Comparison of ENCODE assay signal across 8 mouse cellular contexts in genomic region chr5:140609511-140610272, GRCm38 (mm10). TPM values are rescaled to one million over a fixed set of nuclear protein-coding genes. Genes with fewer than 3 reads are reported as not detected.
DNase-seq lines count a peak whose midpoint lies in the region; ATAC-seq lines count a peak whose summit lies in the region.

No protein-coding gene starts in this region.

- 0 out of 2 replicates have a peak, but pooled peaks cover 6% of the 10 kb centered on the region for H3K36me3 ChIP-seq in heart, embryonic 15.5 days

- H3K27ac ChIP-seq in brown adipose tissue, adult 24 weeks (replicated peaks; ENCODE audit: low read depth, low read length), result peak overlapping the region; percentile 78
- peak overlapping the region; percentile 86 for H3K27ac ChIP-seq in heart, embryonic 15.5 days

- 0 out of 2 replicates have a peak overlapping the region, but pooled peaks have one; percentile 10 for H3K9ac ChIP-seq in heart, embryonic 15.5 days

- peak; percentile 63 for DNase-seq in right cerebral cortex, adult 18-20 months
- no peak for DNase-seq in right cerebral cortex, postnatal 36 days (ENCODE audit: low spot score in 2 of 2)
- peak; percentile 69 to 72 for DNase-seq in layer of hippocampus, postnatal 10 days (ENCODE audit: low spot score in 2 of 2)
- DNase-seq in thymus, postnatal 0 days (ENCODE audit: low spot score), result peak; percentile 41

- no peaks in the 10 kb centered on the region for H3K9me3 ChIP-seq in heart, embryonic 15.5 days (replicated peaks)

- WGBS in heart, embryonic 15.5 days, result 22% methylated on average over 13 of the region's 13 CpGs

- H3K4me2 ChIP-seq in heart, embryonic 15.5 days, result peak overlapping the region; percentile 87

- H3K4me1 ChIP-seq in brown adipose tissue, adult 24 weeks (ENCODE audit: control insufficient read depth, insufficient read depth, insufficient read length, low read length), result peaks cover 15% of the 10 kb centered on the region; the same call in 1 of the 2 replicates
- peaks cover 65% of the 10 kb centered on the region for H3K4me1 ChIP-seq in heart, embryonic 15.5 days (replicated peaks)

- H3K4me3 ChIP-seq in brown adipose tissue, adult 24 weeks (ENCODE audit: insufficient read depth, low read depth, low read length), result peak overlapping the region; percentile 88
- peak overlapping the region; percentile 54 for H3K4me3 ChIP-seq in heart, embryonic 15.5 days

- ATAC-seq in heart, embryonic 15.5 days (replicated peaks; ENCODE audit: insufficient number of reproducible peaks, insufficient read depth, low FRiP score, low read depth), result no peak
- peak; percentile 13; the same call in 1 of the 2 replicates for ATAC-seq in megakaryocyte, adult 5-6 weeks (ENCODE audit: poor library complexity, severe bottlenecking)
- ATAC-seq in megakaryocyte-erythroid progenitor cell, adult 5-6 weeks (replicated peaks; ENCODE audit: low FRiP score, low TSS enrichment, poor library complexity, severe bottlenecking), result no peak

- H3K27me3 ChIP-seq in heart, embryonic 15.5 days, result peaks cover 59% of the 10 kb centered on the region

RNA-seq across cellular contexts. Expression of gene Lfng, which starts 2.6 kb away (rescaled TPM):
- 4.6 and 29.0 TPM in 2 replicates for polyA plus RNA-seq in brown adipose tissue, adult 24 weeks (2012; ENCODE audit: insufficient read depth, insufficient read length, missing spikeins)
- 5.0 and 7.9 TPM in 2 replicates for polyA plus RNA-seq in heart, embryonic 15.5 days (2015; fragmentation: Nextera tagmentation; extraction: Ambion mirVana)
- 10 to 100 TPM; 29.3 to 38.8 TPM for total RNA-seq in layer of hippocampus, postnatal 10 days (2021)
- total RNA-seq in megakaryocyte, adult 5-6 weeks (2015), result 21.3 and 23.2 TPM in 2 replicates
- 48.0 and 54.2 TPM in 2 replicates for total RNA-seq in megakaryocyte, adult 5-6 weeks (2017)
- polyA plus RNA-seq in thymus, postnatal 0 days (2015; fragmentation: Nextera tagmentation; extraction: Ambion mirVana), result 13.2 and 13.3 TPM in 2 replicates
- total RNA-seq in megakaryocyte-erythroid progenitor cell, adult 5-6 weeks (2014; fragmentation: Nextera tagmentation), result 17.6 and 38.9 TPM in 2 replicates
- total RNA-seq in megakaryocyte-erythroid progenitor cell, adult 5-6 weeks (2017), result 21.3 and 22.9 TPM in 2 replicates

RNA-seq across cellular contexts. Expression of gene Ttyh3, which starts 39.1 kb away (rescaled TPM):
- 4.8 and 5.2 TPM in 2 replicates for polyA plus RNA-seq in brown adipose tissue, adult 24 weeks (2012; ENCODE audit: insufficient read depth, insufficient read length, missing spikeins)
- polyA plus RNA-seq in heart, embryonic 15.5 days (2015; fragmentation: Nextera tagmentation; extraction: Ambion mirVana), result 20.3 and 28.9 TPM in 2 replicates
- 100 to 1,000 TPM; 371 to 388 TPM for total RNA-seq in layer of hippocampus, postnatal 10 days (2021)
- total RNA-seq in megakaryocyte, adult 5-6 weeks (2015), result 42.4 and 46.0 TPM in 2 replicates
- total RNA-seq in megakaryocyte, adult 5-6 weeks (2017), result 8.0 and 11.6 TPM in 2 replicates
- polyA plus RNA-seq in thymus, postnatal 0 days (2015; fragmentation: Nextera tagmentation; extraction: Ambion mirVana), result 10.4 and 12.3 TPM in 2 replicates
- 26.7 and 32.2 TPM in 2 replicates for total RNA-seq in megakaryocyte-erythroid progenitor cell, adult 5-6 weeks (2014; fragmentation: Nextera tagmentation)
- 5.6 and 8.6 TPM in 2 replicates for total RNA-seq in megakaryocyte-erythroid progenitor cell, adult 5-6 weeks (2017)

RNA-seq across cellular contexts. Expression of gene Grifin, which starts 44.8 kb away (rescaled TPM):
- polyA plus RNA-seq in brown adipose tissue, adult 24 weeks (2012; ENCODE audit: insufficient read depth, insufficient read length, missing spikeins), result not detected in 2 replicates
- 1.1 TPM in 1 of 2 replicates, not detected in the other for polyA plus RNA-seq in heart, embryonic 15.5 days (2015; fragmentation: Nextera tagmentation; extraction: Ambion mirVana)
- total RNA-seq in layer of hippocampus, postnatal 10 days (2021), result not detected
- total RNA-seq in megakaryocyte, adult 5-6 weeks (2015), result not detected in 2 replicates
- total RNA-seq in megakaryocyte, adult 5-6 weeks (2017), result not detected in 2 replicates
- 13.1 and 21.2 TPM in 2 replicates for polyA plus RNA-seq in thymus, postnatal 0 days (2015; fragmentation: Nextera tagmentation; extraction: Ambion mirVana)
- total RNA-seq in megakaryocyte-erythroid progenitor cell, adult 5-6 weeks (2014; fragmentation: Nextera tagmentation), result not detected in 2 replicates
- not detected in 2 replicates for total RNA-seq in megakaryocyte-erythroid progenitor cell, adult 5-6 weeks (2017)

Comparison
In these comparisons a context has a peak if more than half of its experiments do, and no peak if none do; other contexts are left out.
1. DNase-seq: peak in right cerebral cortex, adult 18-20 months (single experiment), layer of hippocampus, postnatal 10 days (2 of 2) and thymus, postnatal 0 days (single experiment); none in right cerebral cortex, postnatal 36 days (0 of 2).
2. RNA of gene Ttyh3, which starts 39.1 kb away (total RNA-seq): 371 to 388 TPM in layer of hippocampus, postnatal 10 days; 8.0 to 46.0 TPM in megakaryocyte, adult 5-6 weeks and 5.6 to 32.2 TPM in megakaryocyte-erythroid progenitor cell, adult 5-6 weeks; every median in the first group is over 4 times any median in the second.